Mouse (Mus musculus): ENCODE measurements around the gene Dnaaf3.

GRCm38 (mm10) chr7:4541344-4541743 lies 9.1 kb upstream of the Dnaaf3 start:
- no peak for TF ChIP-seq POLR2A (IDR thresholded peaks at IDR 0.05; ENCODE audit: borderline replicate concordance, control insufficient read depth, low read depth, low read length)
- no peak for TF ChIP-seq CTCF (IDR thresholded peaks at IDR 0.05; ENCODE audit: control insufficient read depth, insufficient read depth, low read length)
